Mouse (Mus musculus) heart, adult 18-20 months (tissue): Measurements from ENCODE around the gene Mrgprb2. TPM values are rescaled to one million over a fixed set of nuclear protein-coding genes. Genes with fewer than 3 reads are reported as not detected.

Experiments
- DNase-seq, 2 experiments: peaks; one replicate each; pipeline ENCODE4 v3.0.0; 2021 to 2022; ENCODE audit warnings: mixed read lengths in 1 of 2
- long read RNA-seq, 2 experiments: library from polyadenylated mRNA; stranded (forward); transcript quantifications; one replicate each; pipeline ENCODE4 v2.0.0; 2021
- total RNA-seq, 2 experiments: library from RNA; stranded (reverse); gene quantifications; 2 replicates each; pipeline ENCODE4 v1.2.3; 2021

Gene Mrgprb2
- not detected for total RNA-seq
- long read RNA-seq, experiment 1 = 0 reads
- long read RNA-seq, experiment 2 = 0 reads

- no peak for DNase-seq
Observed at GRCm38 (mm10) chr7:48557986-48558385, at the start of gene Mrgprb2. Gene Mrgprb2, minus strand, starts transcription at chr7:48558086.

Other genes with a start within 250 kb of the Mrgprb2 start
- not detected for gene Mrgprb8, start 169.6 kb downstream of the Mrgprb2 start, total RNA-seq
- under 1 TPM; 0.05 to 0.40 TPM for gene Mrgprb1, start 101.7 kb downstream of the Mrgprb2 start, total RNA-seq
- not detected for gene Mrgprx2, start 58.8 kb downstream of the Mrgprb2 start, total RNA-seq
- gene Mrgprb3, start 85.7 kb upstream of the Mrgprb2 start, total RNA-seq = not detected
- gene Zdhhc13, start 230.9 kb upstream of the Mrgprb2 start, total RNA-seq = 10 to 100 TPM; 11.2 to 13.8 TPM